Mouse (Mus musculus) hindbrain, embryonic 16.5 days (tissue): ENCODE measurements at regions not wholly inside any gene's neighbourhood (a gene's known extent, or its start where the extent isn't known, plus 50 kb on each side); places are given as distances from the start of the nearest gene placed in this dataset.

ENCODE experiments used
- ATAC-seq: fragments of 200-750 bp; cut with Nextera tagmentation; 2 replicates; pipeline ENCODE4 v1.8.0; 2017; ENCODE audit warnings: moderate TSS enrichment, moderate library complexity
- H3K27ac ChIP-seq: fragments of 300-500 bp; sonication (generic); 2 replicates; pipeline ENCODE4 v1.5.1; 2014; ENCODE audit warnings: low read depth, mild to moderate bottlenecking, control low read depth, low read length, moderate library complexity
- H3K27me3 ChIP-seq: fragments of 300-500 bp; sonication (generic); replicated peaks from 2 replicates; pipeline ENCODE4 v1.6.1; 2014; ENCODE audit warnings: low read length; ENCODE audit not compliant: control insufficient read depth, insufficient read depth
- H3K36me3 ChIP-seq: fragments of 300-500 bp; sonication (generic); 2 replicates; pipeline ENCODE4 v1.6.1; 2014; ENCODE audit warnings: mild to moderate bottlenecking, low read length, moderate library complexity, mixed read lengths; ENCODE audit not compliant: control insufficient read depth, insufficient read depth
- H3K4me1 ChIP-seq: fragments of 300-500 bp; sonication (generic); 2 replicates; pipeline ENCODE4 v1.6.1; 2014; ENCODE audit warnings: low read depth, low read length; ENCODE audit not compliant: control insufficient read depth, insufficient read depth
- H3K4me2 ChIP-seq: fragments of 300-500 bp; sonication (generic); 2 replicates; pipeline ENCODE4 v1.6.1; 2014; ENCODE audit warnings: mild to moderate bottlenecking, low read length, control low read depth, moderate library complexity
- H3K4me3 ChIP-seq: fragments of 300-500 bp; sonication (generic); 2 replicates; pipeline ENCODE4 v1.5.1; 2014; ENCODE audit warnings: mild to moderate bottlenecking, low read length, control low read depth, moderate library complexity
- H3K9ac ChIP-seq: fragments of 300-500 bp; sonication (generic); 2 replicates; pipeline ENCODE4 v1.6.1; 2014; ENCODE audit warnings: low read depth, mild to moderate bottlenecking, control low read depth, low read length, moderate library complexity
- H3K9me3 ChIP-seq: fragments of 300-500 bp; sonication (generic); 2 replicates; pipeline ENCODE4 v1.6.1; 2014; ENCODE audit warnings: mild to moderate bottlenecking, low read length, moderate library complexity; ENCODE audit not compliant: control insufficient read depth
- WGBS: fragments of 180-500 bp; shearing (Covaris S2); extraction: QIAGEN DNeasy Blood & Tissue Kit; methylation state at CpG from one replicate; pipeline ENCODE4 v1.1.7; 2014; 5-methylcytosine and 5-hydroxymethylcytosine counted together

DNA sequence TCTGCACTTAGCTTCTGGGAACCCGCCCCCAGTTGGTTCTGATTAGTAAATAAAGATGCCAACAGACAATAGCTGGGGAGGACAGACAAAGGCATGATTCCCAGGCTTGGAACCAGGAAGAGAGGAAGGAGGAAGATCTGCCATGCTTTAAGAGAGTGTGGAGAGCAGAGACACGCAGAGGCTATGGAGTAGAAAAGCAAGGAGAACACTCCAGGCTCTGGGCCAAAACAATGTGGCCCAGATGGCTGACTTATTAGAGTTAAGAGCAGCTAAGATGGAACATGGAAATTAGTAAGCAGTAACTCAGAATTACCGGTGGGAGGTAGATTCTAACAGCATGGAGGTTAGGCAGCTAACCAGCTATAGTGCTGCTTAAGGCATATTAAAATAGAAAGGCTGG is 725.8 kb upstream of the Jmjd1c start:
- 49% methylated on average over 3 of the region's 3 CpGs for WGBS
- ATAC-seq: peak; percentile 42; the same call in 1 of the 2 replicates
- no peak overlapping the region for H3K4me2 ChIP-seq
- H3K9ac ChIP-seq: no peak overlapping the region
- no peak overlapping the region for H3K4me3 ChIP-seq
- H3K9me3 ChIP-seq: no peaks in the 10 kb centered on the region
- H3K36me3 ChIP-seq: no peaks in the 10 kb centered on the region
- H3K27me3 ChIP-seq: no peaks in the 10 kb centered on the region
- no peak overlapping the region for H3K27ac ChIP-seq
- no peaks in the 10 kb centered on the region for H3K4me1 ChIP-seq

DNA sequence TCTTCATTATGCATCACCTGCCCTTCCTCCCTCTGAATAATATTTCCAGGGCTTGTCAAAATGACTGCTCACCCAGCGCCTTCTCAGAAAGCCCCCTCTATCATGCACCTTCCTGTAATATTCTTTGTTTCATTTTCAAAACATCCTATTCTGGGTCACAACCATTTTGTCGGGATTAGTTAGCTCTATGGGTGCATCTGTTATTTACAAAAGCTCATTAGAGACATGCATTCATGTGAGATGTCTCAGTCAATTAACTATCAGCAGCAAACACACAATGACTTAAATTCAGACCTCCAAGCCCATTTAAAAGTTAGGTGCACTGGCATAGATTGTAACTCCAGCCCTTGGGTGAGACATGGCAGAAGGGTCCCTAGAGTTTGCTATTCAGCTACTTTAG is 724.2 kb upstream of the Jmjd1c start:
- no peak overlapping the region for H3K4me2 ChIP-seq
- WGBS: 77% methylated on average over 2 of the region's 2 CpGs

More for the DNA sequence above, 724.2 kb upstream of the Jmjd1c start:
- Histone ChIP-seq H3K27me3 (no peaks in the 10 kb centered on the region), H3K4me3 (no peak overlapping the region), H3K4me1 (no peaks in the 10 kb centered on the region), H3K9me3 (no peaks in the 10 kb centered on the region), H3K36me3 (no peaks in the 10 kb centered on the region), H3K27ac (no peak overlapping the region), H3K9ac (no peak overlapping the region)
- ATAC-seq: no peak
